Mouse (Mus musculus) 416B (cell line): ENCODE data around the gene Rbm25.
"Not testable (repeated sequence)": the region's sequence is repeated elsewhere in the genome, so short reads cannot be mapped to it uniquely, and the experiment has no call there.

Experiments used
- DNase-seq: peaks from one replicate; pipeline ENCODE4 v3.0.0; 2011; ENCODE audit warnings: low read depth

Rbm25 gene

DNA sequence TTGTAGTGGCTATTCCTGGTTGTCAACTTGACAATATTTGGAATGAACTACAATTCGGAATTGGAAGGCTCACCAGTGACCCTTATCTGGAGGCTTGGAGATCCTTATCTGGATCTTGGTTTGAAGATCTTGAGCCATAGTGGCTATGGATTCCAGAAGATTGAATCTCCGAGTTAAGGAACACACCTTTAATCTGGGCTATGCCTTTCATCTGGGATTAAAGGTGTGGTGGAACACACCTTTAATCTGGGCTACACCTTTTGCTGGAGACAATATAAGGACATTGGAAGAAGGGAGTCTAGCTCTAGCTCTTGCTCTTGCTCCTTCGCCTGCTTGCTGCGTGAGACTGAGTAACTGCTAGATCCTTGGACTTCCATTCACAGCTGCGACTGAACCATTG is at the start of gene Rbm25:
Gene Rbm25, plus strand, starts transcription at position 301 of the 400 bp plus-strand sequence.
- DNase-seq = not testable (repeated sequence)

DNA sequence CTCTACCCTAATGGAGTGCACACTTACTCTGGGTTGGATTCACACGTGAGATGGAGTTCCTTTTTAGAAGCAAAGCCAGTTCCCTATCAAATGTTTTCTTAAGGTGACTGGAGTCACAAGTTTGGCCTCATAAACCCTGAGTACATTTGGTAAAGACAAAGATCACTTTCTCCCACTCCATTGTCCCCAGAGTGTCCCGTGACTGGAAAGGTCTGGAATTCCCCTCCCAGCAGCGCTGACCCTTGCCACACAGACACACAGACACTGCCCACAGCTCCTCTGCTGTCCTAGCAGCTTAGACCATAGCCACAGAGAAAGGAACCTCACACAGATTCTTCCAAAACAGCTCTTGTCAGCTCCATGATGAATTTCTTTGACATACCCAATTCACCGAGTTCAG is 48.9 kb upstream of the Rbm25 start:
- no peak for DNase-seq

DNA sequence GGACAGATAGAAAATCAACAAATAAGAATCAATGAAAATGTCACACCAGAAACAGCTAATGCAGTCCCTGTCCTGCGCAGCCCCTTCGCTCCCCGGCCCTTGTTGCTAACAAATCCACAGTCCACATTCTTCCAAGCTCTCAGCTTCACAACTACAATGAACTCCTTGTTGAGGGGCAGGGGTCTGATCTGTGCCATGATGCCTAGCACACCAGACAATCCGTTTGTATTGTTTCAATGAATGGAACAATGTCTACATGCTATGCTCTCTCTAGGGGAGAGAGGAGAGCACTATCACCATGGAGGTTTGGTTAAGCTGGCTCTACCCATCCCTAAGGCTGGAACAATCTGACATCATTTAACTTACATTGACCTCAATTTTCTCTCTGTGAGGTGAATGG is 48.3 kb upstream of the Rbm25 start:
- no peak for DNase-seq

DNA sequence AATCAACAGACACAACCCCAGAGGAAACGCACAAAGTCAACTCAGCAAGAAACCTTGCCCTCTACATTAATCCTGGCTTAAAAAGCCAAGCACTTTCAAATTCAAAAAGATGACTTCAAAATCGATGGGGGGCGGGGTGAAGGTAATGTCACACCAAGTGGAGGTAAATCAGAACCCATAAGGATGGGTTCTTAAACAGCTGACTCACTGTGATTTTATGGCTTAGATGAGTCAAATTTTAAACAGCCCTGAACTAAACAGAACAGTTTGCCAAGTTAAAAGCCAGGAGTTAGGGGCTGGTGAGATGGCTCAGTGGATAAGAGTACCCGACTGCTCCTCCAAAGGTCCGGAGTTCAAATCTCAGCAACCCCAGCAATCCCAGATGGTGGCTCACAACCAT is 44.4 kb upstream of the Rbm25 start:
- DNase-seq = no peak

DNA sequence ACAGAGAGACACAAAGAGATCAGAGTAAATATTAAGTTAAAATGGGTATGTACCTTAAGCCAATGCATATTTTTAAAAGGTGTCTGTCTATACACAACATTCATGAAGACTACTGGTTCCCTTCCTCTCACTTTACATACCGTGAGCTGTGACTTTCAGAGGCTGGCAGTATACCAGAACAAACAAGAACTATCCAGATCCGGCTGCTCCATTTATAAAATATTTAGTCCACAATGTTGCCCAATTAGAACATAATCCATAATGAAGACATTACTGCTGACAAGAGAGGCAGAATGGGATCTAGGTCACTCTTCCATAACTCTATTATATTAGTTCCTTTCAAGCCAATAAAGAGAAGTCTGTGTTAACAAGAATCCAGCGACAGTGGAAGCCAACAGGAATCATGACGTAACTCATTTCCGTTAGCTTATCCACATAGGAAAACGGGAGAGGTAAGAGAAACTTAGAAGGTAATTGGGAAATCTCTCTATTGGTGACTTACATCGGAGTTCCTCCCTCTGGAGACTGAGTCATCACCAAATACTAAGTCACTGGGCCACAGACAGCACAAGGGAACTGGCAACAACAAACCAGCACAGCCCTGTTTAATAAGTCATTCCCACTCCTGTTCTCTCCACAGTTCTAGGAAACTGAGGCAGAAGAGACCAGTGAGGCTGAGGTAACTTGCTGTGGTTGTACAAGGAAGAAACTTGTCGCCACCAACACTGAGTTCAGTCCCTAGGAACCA is 39.1 kb upstream of the Rbm25 start:
- peak; percentile 48 for DNase-seq

DNA sequence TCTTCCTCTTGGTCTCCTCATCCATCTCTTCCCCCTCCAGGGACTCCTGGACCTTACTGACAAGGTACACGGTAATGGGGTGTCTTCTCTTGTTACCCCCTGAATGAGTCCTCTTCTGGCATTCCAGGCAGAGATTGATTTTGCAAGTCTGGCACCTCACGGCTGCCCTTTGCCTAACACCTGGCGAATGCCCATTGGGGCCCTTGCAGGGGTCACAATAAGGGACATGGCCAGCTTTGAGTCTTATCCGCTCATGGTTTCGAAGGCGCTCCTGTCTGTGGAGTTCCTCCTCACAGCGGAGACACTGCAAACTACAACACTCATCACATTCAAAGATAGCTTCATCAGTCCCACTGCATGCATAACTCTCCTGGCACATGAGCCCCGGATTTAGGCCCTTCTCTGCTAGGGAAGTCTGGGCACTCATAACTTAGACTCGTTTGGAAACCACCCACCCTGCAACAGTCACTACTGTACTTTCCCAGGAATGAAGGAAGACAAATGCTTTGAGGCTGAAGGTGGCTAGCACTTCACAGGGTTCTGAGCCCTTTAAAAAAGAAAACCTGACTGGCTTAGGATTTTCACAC is 36.5 kb upstream of the Rbm25 start:
- no peak for DNase-seq

DNA sequence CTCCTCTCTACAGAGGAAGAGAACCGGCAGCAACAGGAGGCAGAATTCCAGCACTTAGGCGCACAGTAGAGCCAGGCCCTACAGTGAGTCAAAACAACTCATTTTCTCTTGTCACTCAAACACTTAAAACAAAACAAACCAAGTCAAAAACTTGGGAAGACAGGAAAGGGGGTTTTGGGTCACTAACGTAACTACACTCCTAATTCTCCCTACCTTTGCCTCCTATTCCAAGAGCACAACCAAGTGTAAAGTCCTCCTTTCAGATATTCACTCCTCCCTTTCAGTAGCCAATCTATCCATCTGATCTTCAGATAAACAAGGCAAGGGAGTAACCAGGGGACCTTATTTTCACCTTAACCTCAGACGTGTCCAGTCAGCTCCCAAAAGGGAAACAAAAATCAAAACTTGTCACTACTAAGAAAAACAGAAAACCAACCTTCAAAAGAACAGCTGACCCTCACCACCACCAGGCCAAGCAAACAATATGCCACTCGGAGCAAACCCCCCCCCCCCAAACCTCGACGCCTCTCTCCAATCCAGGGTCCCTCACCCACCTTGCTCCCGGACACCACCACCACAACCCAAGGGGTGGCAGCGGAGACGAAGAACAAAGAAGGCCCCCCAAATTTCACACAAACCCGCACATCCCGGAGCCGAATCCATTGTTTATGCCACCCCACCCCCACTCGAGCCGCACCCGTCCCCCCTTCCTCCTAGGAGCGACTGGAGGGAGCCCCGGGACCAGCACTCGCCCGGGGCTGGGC is 34.7 kb upstream of the Rbm25 start:
- DNase-seq = peak; percentile 17

DNA sequence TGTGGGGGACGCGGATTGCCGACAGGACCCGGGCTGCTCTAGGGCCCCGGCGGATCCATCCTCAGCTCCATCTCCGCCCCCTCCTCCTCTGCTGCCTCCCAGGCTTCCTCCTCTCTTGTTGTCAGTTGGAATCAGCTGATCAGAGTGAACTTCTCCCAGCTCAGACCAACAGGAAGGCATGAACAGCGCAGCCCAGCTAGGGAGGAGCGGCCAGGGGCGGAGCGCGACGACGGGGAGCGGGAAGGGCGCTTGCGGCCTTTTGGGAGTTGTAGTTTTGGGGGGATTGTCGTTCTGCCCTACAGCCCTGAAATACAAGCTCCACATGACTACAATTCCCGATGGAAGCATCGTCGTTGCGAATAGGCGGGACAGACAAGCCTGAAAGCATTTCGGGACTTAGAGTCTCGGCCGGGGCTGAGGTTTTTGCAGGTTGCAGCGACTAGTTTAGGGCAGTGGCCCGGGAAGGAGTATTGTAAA is 34.0 kb upstream of the Rbm25 start, which contains the start of gene Zfyve1:
Gene Zfyve1, minus strand, starts transcription at position 198 of the 477 bp plus-strand sequence.
- DNase-seq = peak; percentile 99

DNA sequence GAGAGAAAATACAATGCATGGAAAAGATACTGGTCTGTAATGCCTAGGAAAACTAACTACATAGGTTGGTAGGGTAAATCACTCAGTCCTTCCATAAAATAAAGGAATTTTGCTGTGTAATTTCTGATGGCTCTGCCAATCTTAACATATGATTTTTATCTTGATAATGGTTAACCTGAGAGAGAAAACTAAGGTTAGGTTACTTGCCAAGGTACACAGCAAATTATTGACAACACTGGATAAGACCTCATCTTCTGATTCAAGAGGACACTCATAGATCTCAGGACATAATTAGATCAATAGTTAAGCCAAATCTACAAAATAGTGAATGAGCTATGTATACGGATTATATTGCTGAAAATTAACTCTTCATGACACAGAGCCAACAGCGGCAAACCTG is 33.2 kb upstream of the Rbm25 start:
- DNase-seq = no peak

DNA sequence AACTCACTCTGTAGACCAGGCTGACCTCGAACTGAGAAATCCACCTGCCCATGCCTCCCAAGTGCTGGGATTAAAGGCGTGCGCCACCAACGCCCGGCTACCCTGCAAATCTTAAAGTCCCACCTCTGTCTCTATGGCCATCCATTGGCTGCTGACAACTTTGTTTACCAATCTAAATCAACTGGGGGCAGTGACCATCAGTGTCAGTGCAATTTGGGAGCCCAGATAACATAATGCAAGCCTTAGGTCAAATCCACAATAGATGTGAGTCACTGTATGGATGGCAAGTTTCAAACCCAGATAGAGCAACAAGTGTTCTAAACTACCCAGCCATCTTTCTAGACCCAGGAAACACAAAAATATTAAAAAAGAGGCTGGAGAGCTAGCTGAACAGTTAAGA is 28.8 kb upstream of the Rbm25 start:
- DNase-seq = no peak

DNA sequence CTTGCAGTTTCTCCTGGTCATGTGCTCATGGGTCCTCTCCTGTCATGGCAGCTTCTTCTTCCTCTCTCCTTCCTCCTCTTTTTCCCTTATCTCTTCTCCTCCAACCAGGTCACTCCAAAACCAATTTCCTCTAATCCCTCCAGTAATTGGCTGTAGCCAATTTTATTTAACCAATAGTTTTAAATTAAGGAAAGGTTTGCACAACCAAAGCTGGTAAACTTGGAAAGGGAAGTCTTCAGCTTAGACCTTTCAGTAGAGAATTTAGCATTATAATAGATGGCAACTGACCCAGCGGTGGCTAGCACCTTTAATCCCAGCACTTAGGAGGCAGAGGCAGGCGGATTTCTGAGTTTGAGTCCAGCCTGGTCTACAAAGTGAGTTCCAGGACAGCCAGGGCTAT is 24.6 kb upstream of the Rbm25 start:
- DNase-seq = not testable (repeated sequence)

DNA sequence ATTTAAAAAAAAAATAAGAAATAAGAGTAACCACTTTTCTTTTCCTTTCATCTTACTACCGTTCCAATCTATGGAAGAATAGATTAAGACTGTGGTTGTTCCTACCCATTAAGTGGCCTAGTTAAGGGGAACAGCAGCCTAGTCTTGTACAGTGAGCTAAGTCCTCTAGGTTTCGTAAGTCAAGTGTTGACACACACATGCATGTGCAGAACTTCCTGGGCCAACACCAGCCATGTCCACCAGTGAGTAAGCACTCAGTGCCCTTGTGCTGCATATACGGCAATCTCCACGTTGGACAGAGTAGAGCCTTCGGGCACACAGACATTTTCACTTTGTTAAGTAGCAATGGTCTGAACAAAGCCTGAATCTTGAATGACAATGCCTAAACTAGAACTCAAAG is 13.8 kb upstream of the Rbm25 start:
- peak; percentile 74 for DNase-seq

DNA sequence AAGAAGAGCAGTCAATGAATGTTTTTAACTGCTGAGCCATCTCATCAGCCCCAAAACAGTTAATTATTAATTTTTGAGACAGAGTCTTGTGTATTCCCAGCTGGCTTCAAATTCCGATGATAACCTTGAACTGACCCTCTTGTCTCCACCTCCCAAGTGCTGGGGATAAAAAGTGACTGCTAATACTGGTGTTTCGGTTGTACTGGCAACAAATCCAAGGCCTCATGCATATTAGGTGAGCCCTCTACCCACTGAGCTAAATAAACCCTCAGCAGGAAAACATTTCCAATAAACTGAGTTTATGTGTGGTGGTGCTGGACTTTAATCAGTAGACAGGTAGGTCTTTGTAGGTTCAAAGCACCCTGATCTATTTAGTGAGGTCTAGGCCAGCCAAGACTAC is 12.1 kb upstream of the Rbm25 start:
- no peak for DNase-seq

DNA sequence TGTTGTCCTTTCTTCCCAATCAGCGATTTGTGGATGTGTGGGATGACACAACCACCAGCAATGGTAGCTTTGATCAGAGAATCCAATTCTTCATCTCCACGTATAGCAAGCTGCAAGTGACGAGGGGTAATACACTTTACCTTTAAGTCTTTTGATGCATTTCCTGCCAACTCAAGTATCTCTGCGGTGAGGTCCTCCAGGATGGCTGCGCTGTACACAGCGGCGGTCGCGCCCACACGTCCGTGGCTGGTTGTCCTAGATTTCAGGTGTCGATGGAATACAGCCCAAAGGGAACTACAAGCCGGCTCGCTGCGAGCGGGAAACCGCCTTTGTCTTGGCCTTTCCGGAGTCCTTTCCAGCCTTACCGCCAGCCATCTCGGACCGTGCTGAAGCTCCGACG is 10.3 kb upstream of the Rbm25 start:
- not testable (repeated sequence) for DNase-seq

DNA sequence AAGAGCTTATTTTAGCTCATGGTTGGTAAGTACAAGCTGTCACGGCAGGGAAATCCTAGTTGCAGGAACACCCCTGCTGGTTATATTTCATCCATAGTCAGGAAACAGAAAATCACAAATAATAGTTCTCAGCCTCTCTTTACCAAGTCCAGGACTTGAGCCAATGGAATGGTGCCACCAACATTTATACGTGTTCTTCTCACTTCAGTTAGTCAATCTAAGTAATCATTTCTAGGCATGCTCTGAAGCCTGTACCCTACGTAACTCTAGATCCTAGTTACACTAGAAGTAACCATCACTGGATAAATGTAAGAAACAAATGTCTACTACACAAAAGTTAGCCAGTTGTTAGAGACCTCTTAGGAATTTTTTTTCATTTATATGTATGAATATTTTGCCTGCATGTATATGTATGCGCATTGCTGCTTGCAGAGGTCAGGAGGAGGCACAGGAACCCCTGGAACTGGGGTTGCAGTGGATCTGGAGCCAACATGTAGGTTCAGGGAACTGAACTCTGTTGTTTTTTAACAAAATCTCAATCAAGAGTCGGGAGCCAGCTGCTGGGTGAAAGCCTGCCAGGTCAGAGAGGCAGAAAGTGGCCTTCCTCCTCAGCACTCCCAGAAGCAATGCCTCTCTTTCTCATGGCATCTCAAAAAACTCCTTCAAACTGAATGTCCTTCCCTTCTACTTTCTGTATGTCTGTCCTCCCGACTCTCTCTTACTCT is 8.8 kb upstream of the Rbm25 start:
- DNase-seq = no peak

DNA sequence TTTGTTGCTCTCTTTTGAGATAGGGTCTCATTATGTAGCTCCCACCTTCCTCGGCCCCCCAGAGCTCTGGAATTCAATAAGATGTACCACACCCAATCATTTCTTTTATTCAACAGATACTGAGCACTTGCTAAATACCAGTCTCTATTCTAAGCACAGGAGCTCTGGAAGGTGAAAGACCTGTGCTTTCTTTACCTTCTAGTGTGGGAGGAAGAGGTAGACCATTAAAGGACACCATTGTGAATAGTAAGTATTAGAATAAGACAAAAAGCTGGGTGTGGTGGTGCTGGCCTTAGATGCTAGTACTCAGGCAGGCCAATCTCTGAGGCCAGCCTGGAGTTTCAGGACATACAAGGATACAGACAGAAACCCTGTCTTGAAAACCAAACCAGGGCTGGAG is 6.7 kb upstream of the Rbm25 start:
- no peak for DNase-seq

DNA sequence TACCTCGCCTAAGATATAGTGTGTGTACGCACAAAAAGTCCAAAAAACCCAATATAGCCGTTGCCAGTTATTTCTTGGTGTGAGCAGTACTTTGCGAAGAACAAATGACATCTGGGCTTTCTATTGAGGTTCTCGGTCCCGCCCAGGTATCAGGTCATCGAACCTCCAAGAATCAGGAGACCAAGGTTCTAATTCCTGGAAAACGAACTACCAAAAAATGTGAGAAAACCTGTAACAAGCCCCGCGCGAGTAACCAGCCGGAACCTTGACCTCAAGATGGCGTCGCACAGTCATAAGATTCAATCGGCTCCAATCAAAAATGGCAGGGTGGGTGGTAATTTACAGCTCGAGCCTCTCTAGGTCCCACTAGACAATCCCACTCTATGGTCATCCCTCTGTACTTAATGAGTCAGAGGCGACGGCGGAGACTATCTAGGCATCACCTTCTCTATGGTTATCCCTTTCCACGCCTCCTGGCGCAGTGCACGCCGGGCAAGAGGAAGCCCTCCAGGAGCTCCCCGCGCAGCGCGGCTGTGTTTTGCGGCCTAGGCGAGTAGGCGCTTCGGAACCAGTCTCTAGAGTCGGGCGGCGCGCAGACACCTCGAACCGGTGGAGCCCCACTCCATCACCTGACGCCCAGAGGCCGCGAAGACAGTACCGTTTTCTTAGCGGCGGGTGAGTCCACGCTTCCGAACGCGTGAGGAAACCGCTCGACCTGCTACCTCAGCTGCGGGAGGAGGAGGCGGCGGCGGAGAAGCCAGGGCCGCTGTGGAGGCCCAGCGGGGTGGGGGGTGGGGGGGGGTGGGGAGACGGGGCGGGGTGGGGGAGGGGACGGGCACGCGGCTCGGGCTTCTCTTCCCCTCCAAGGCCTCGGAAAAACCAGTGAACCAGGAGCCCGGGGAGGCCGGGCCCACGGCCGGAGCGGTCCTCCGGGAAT is 975 bp downstream of the Rbm25 start:
- DNase-seq = peak; percentile 100

DNA sequence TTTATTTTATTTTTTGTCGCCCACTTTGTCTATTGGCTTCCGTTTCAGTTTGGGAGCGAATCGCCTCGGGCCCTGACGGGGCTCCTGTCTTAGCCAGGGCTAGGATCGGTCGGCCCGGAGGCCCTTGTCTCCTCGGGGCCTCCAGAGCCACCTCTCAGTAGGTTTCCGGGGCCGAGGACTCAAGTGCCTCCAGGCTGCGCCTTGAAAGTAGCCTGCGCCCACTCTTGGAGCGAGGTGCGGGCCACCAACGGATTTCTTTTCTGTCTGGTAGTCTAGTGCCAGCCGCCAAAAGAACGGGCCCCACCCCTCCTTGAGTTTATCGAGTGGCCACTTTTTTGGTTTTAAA is 1.6 kb downstream of the Rbm25 start:
- peak; percentile 57 for DNase-seq

DNA sequence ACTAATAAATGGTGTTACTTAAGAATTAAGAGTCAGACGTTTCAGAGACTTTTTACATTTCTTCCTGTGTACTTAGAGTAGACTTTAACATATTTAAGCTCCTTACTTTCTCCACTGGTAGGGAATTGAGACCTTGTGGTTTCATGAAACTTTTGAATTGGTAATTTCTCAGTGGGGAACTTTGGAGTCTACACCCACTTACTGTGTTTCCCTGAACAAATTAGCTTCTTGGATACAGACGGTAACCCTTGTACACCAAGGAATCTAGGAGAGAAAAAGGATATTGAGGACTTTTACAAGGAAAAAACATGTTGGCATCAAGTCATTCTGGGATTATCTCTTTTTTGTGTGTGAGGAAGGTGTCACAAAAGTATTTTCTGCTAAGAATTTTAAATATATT is 2.8 kb downstream of the Rbm25 start:
- DNase-seq = no peak

DNA sequence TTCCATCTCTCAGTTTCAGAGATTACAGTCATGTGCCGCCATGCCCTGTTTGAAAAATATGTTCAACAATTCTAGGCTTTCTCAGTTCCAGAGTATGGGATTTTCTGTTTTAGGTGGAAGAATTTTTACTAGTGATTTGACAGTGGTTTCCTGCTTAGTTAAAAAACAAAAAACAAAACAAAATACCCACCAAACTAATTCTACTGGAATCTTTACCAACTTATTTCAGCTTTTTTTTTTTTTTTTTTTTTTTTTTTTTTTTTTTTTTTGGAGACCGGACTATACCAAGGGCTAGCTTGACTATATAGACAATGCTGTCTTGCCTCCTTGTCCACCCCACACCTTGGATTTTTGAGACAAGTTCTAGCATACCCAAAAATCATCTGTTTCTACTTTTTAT is 10.2 kb downstream of the Rbm25 start:
- no peak for DNase-seq

DNA sequence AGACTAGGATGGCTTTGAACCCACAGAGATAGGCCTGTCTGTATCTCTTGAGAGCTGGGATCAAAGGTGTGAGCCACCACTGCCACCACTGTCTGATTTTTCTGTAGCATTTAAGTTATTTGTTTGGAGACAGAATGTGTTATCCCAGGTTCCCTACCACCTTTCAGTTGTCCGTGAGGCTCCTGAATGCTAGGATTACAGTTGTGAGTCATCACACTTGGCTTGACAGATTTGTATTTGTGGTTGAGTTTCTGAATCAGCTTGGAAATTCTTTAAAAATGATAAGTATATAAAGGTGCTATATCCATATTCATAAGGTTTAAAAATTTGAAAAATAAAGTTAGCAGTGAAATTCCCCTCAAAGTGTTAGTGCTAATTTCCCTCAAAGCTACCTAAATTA is 12.1 kb downstream of the Rbm25 start:
- DNase-seq = no peak
